ENCODE assay signal across 12 mouse cellular contexts in the genomic region with DNA sequence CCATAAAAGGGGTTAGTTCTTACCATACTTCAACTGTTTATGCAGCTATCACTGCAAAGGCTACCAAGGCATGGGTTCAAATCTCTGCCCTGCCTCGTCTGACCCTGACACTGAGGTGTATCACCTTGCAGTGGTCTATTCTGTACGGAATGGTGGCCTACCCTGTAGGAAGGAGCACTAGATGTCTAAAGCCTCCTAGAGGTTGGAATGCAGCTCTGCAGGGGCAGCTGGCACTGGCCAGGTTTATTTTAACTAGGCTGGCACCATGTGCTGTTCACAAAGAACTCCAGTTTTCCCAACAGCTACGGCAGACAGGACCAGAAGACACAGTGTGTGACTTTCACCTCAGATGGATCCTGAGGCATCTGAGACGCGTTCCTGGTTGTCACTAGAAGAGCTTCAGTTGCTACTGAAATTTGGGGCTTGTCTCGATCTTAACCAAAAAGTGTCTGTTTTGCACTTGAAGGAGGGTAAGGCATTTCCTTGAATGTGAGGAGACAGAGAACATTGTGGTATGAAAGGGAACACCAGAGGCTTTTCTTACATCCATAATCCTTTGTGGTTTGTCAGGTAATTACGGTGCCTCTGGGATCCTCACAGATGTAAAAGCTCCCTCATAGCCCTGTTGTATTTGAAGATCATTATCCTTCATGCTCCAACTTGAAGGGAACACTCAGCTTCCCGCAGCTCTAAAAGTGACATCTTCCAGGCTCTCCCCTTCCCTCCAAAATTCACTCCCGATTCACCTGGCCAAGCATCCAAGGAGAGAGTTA.
DNase-seq lines count a peak whose midpoint lies in the region; ATAC-seq lines count a peak whose summit lies in the region.
"Had no signal": no experiment of that assay in that cellular context is flagged by ENCODE, and none has a peak within 500 bp of the region (broad histone marks: within the 10 kb centered on the region; RNA-seq: fewer than 3 reads in every experiment).

No protein-coding gene starts in this region.

- H3K36me3 ChIP-seq in kidney, embryonic 15.5 days, result no peaks in the 10 kb centered on the region
- H3K36me3 ChIP-seq: limb, embryonic 10.5 days; midbrain, embryonic 12.5 days had no signal

- H3K27me3 ChIP-seq in kidney, embryonic 15.5 days, result no peaks in the 10 kb centered on the region
- H3K27me3 ChIP-seq: midbrain, embryonic 12.5 days had no signal

- H3K27ac ChIP-seq in kidney, embryonic 15.5 days, result no peak overlapping the region
- H3K27ac ChIP-seq: limb, embryonic 10.5 days; midbrain, embryonic 12.5 days had no signal

- DNase-seq in cerebellum, postnatal 14 days, result peak; percentile 51 to 66
- DNase-seq in cerebellum, adult 8-10 months, result no peak
- DNase-seq in kidney, adult 18-20 months, result peak; percentile 68
- peak; percentile 45 for DNase-seq in 3T3-L1 (ENCODE audit: low read depth, low spot score)
- peak; percentile 76 for DNase-seq in kidney, adult 9 months
- no peak for DNase-seq in Muller cell, postnatal 12 days (ENCODE audit: inconsistent ontology term)
- no peak for DNase-seq in T-cell, adult 2 months (ENCODE audit: low spot score)
- DNase-seq: cerebellum, adult 11 months had no signal

- ATAC-seq in kidney, embryonic 15.5 days (replicated peaks; ENCODE audit: low FRiP score), result no peak
- ATAC-seq: inflammation-experienced regulatory T-cells, adult 6 months had no signal

- no peaks in the 10 kb centered on the region for H3K9me3 ChIP-seq in kidney, embryonic 15.5 days (replicated peaks)
- H3K9me3 ChIP-seq: limb, embryonic 10.5 days; midbrain, embryonic 12.5 days had no signal

- H3K4me1 ChIP-seq in kidney, embryonic 15.5 days, result peaks cover 9% of the 10 kb centered on the region
- H3K4me1 ChIP-seq: limb, embryonic 10.5 days had no signal

- no peak overlapping the region for H3K4me3 ChIP-seq in kidney, embryonic 15.5 days (replicated peaks)
- H3K4me3 ChIP-seq: limb, embryonic 10.5 days; midbrain, embryonic 12.5 days had no signal

- no peak overlapping the region for H3K4me2 ChIP-seq in kidney, embryonic 15.5 days
- H3K4me2 ChIP-seq: midbrain, embryonic 12.5 days had no signal

- WGBS in kidney, embryonic 15.5 days, result 81% methylated on average over 9 of the region's 9 CpGs

- H3K9ac ChIP-seq in kidney, embryonic 15.5 days, result no peak overlapping the region
- H3K9ac ChIP-seq: midbrain, embryonic 12.5 days had no signal

Comparison
In these comparisons a context has a peak if more than half of its experiments do, and no peak if none do; other contexts are left out.
1. DNase-seq: peak in cerebellum, postnatal 14 days (2 of 2), kidney, adult 18-20 months (single experiment), 3T3-L1 (single experiment) and kidney, adult 9 months (single experiment); none in cerebellum, adult 8-10 months (single experiment), Muller cell, postnatal 12 days (single experiment) and T-cell, adult 2 months (single experiment).